Mouse (Mus musculus) kidney, embryonic 14.5 days (tissue): ENCODE results near the gene Cxadr. TPM values are rescaled to one million over a fixed set of nuclear protein-coding genes. Genes with fewer than 3 reads are reported as not detected.

Experiments
- ATAC-seq: fragments of 200-750 bp; cut with Nextera tagmentation; 2 replicates; pipeline ENCODE4 v1.8.0; 2017; ENCODE audit warnings: moderate number of reproducible peaks, mild to moderate bottlenecking, moderate TSS enrichment, moderate library complexity; ENCODE audit not compliant: low FRiP score, low TSS enrichment
- H3K27ac ChIP-seq: fragments of 300-500 bp; sonication (generic); 2 replicates; pipeline ENCODE4 v1.5.1; 2014; ENCODE audit warnings: low read depth, mild to moderate bottlenecking, low read length, moderate library complexity, mixed read lengths
- H3K27me3 ChIP-seq: fragments of 300-500 bp; sonication (generic); 2 replicates; pipeline ENCODE4 v1.6.1; 2014; ENCODE audit warnings: mild to moderate bottlenecking, low read length; ENCODE audit not compliant: control insufficient read depth, insufficient read depth
- H3K36me3 ChIP-seq: fragments of 300-500 bp; sonication (generic); 2 replicates; pipeline ENCODE4 v1.6.1; 2014; ENCODE audit warnings: low read length, mixed read lengths; ENCODE audit not compliant: control insufficient read depth, insufficient read depth
- H3K4me1 ChIP-seq: fragments of 300-500 bp; sonication (generic); 2 replicates; pipeline ENCODE4 v1.6.1; 2014; ENCODE audit warnings: low read length, mixed read lengths; ENCODE audit not compliant: control insufficient read depth, insufficient read depth
- H3K4me2 ChIP-seq: fragments of 300-500 bp; sonication (generic); replicated peaks from 2 replicates; pipeline ENCODE4 v1.6.1; 2014; ENCODE audit warnings: low read depth, mild to moderate bottlenecking, low read length
- H3K4me3 ChIP-seq: fragments of 300-500 bp; sonication (generic); 2 replicates; pipeline ENCODE4 v1.5.1; 2014; ENCODE audit warnings: mild to moderate bottlenecking, low read length
- H3K9ac ChIP-seq: fragments of 300-500 bp; sonication (generic); 2 replicates; pipeline ENCODE4 v1.6.1; 2014; ENCODE audit warnings: low read depth, mild to moderate bottlenecking, low read length, moderate library complexity
- H3K9me3 ChIP-seq: fragments of 300-500 bp; sonication (generic); 2 replicates; pipeline ENCODE4 v1.6.1; 2016; ENCODE audit warnings: low read length; ENCODE audit not compliant: control insufficient read depth
- WGBS: fragments of 180-500 bp; shearing (Covaris S2); extraction: QIAGEN DNeasy Blood & Tissue Kit; methylation state at CpG from one replicate; pipeline ENCODE4 v1.1.7; 2014; 5-methylcytosine and 5-hydroxymethylcytosine counted together
- polyA plus RNA-seq: library from polyadenylated mRNA; unstranded; fragments of >200 nt; fragmentation: Nextera tagmentation; extraction: Ambion mirVana; gene quantifications from 2 replicates; pipeline ENCODE4 v1.2.1, GENCODE M21; 2014

The Cxadr gene
- polyA plus RNA-seq: 22.1 and 25.7 TPM in 2 replicates

GRCm38 (mm10) chr16:78301183-78301830 lies at the start of gene Cxadr:
Cxadr (plus strand) TSS chr16:78301489.
- H3K27me3 ChIP-seq: peaks cover 2% of the 10 kb centered on the region; the same call in 1 of the 2 replicates
- peaks cover 4% of the 10 kb centered on the region; the same call in 1 of the 2 replicates for H3K4me1 ChIP-seq
- H3K36me3 ChIP-seq: no peaks in the 10 kb centered on the region
- peak; percentile 95 for ATAC-seq
- peak within 1 kb of the TSS; percentile 87 for H3K4me3 ChIP-seq
- H3K9me3 ChIP-seq: no peaks in the 10 kb centered on the region
- H3K9ac ChIP-seq: peak within 1 kb of the TSS; percentile 83
- H3K27ac ChIP-seq: peak within 1 kb of the TSS; percentile 73
- H3K4me2 ChIP-seq: peak within 1 kb of the TSS; percentile 88
- WGBS: under 1% methylated on average over 29 of the region's 34 CpGs

DNA sequence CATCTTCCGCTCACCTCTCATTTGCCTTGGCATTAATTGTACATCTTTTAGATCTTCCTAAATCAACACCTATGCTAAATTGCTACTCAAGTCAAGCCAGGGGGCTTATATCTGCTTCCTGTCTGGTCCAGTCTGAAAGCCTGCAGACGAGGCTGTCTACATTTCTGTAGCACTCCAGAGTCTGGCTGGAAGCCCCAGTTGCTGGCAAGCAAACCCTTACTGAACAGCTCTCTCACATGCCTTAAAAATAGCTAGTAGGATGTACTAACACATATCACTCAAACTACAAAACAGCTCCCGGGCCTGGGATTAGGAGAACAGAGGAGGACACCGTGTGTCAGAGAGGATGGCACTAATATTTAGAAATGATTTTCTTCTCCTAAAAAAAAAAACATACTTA lies 42.3 kb upstream of the Cxadr start:
- H3K36me3 ChIP-seq: no peaks in the 10 kb centered on the region
- ATAC-seq: no peak
- WGBS: 83% methylated on average over 4 of the region's 4 CpGs
- H3K9me3 ChIP-seq: no peaks in the 10 kb centered on the region
- H3K27me3 ChIP-seq: no peaks in the 10 kb centered on the region
- H3K9ac ChIP-seq: no peak overlapping the region
- no peak overlapping the region for H3K4me2 ChIP-seq
- no peak overlapping the region for H3K4me3 ChIP-seq
- H3K4me1 ChIP-seq: no peaks in the 10 kb centered on the region
- no peak overlapping the region for H3K27ac ChIP-seq

GRCm38 (mm10) chr16:78260070-78260879 lies 41.0 kb upstream of the Cxadr start:
- ATAC-seq: no peak
- Histone ChIP-seq H3K27me3 (no peaks in the 10 kb centered on the region), H3K4me1 (peaks cover under 1% of the 10 kb centered on the region; the same call in 1 of the 2 replicates), H3K9me3 (no peaks in the 10 kb centered on the region), H3K4me2 (no peak overlapping the region), H3K27ac (no peak overlapping the region), H3K36me3 (no peaks in the 10 kb centered on the region), H3K9ac (no peak overlapping the region), H3K4me3 (no peak overlapping the region)
- WGBS: 66% methylated on average over 10 of the region's 10 CpGs

DNA sequence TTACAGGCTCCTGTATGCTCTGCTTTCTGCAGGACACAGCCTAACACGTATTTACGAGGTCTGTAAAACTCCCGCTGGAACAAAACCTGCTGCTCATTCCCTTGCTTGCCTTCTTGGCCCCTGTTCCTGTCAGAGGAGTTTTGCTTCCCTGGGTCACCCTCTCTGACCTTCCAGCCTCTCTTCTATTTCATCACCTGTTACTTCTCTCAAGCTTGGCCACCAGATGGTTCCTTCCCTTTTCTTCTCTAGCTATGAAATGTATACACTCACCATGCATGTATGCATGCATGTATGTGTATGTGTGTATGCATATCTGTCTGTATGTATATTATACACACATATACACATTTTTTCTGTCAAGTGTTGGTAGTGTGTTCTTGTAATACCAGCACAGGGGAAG lies 39.8 kb upstream of the Cxadr start:
- Histone ChIP-seq H3K4me1 (peaks cover 6% of the 10 kb centered on the region; the same call in 1 of the 2 replicates), H3K27ac (no peak overlapping the region), H3K9me3 (no peaks in the 10 kb centered on the region), H3K27me3 (no peaks in the 10 kb centered on the region), H3K4me3 (no peak overlapping the region), H3K9ac (no peak overlapping the region), H3K36me3 (no peaks in the 10 kb centered on the region), H3K4me2 (no peak overlapping the region)
- WGBS: 23% methylated on average over 3 of the region's 3 CpGs
- ATAC-seq: no peak

DNA sequence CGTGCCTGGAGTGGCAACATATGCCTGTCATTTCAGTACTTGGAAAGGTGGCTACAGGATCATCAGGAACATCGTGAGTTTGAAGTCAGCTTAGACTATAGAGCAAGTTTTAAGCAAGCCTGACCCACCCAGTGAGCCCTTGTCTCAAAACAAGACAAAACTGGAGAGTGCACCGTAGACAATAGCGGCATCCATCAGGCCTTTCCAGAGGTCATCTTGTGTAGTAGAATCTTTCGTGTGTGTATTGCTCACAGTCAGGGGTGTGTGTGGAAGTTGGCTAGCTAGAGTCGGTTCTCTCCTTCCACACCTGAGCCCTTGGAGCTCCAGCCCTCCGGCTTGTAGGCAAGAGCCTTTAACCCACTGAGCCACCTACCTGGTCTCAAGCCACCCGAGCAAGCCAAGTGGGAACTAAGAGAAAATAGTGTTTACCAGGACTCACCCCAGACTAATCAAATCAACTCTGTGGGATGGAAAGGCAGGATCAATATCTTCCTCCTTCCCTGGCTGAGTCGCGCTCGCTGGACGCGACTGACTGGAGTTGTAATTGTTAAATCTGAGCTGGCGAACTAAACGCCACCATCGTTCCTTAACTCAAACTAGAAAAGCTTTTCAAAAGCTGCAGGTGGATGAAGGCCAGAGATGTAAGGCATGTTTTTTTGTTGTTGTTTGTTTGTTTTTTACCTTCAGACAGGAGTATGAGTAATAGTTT lies 36.7 kb upstream of the Cxadr start:
- Histone ChIP-seq H3K4me1 (peaks cover 6% of the 10 kb centered on the region; the same call in 1 of the 2 replicates), H3K9me3 (no peaks in the 10 kb centered on the region), H3K27ac (peak overlapping the region; percentile 67), H3K9ac (peak overlapping the region; percentile 55), H3K4me3 (peak overlapping the region; percentile 43), H3K4me2 (peak overlapping the region; percentile 74), H3K27me3 (no peaks in the 10 kb centered on the region), H3K36me3 (no peaks in the 10 kb centered on the region)
- ATAC-seq: peak; percentile 59; the same call in 1 of the 2 replicates
- WGBS: 17% methylated on average over 16 of the region's 16 CpGs

DNA sequence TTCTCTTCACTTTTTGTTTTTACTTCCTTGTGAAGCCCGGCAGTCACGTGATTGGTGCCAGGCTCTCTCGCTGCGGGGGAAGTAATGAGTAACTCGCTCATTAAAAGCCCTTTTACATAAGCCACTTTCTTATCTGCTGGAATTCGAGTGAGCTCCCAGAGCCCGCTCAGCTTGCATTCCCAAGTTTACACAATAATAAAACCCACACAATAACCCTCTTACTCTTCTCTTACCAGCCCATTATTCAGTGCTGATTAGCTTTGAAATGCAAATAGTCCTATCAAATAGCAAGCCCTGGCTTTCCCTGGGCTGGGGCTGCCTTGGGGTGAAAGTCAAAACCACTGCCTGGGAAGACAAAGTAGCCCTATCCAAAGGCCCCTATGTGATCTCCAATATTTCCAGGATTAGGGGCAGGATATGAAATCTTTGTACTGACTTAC lies 36.1 kb upstream of the Cxadr start:
- 0% methylated on average over 7 of the region's 7 CpGs for WGBS
- Histone ChIP-seq H3K4me1 (peaks cover 6% of the 10 kb centered on the region; the same call in 1 of the 2 replicates), H3K27ac (peak overlapping the region; percentile 67), H3K27me3 (no peaks in the 10 kb centered on the region), H3K9me3 (no peaks in the 10 kb centered on the region), H3K4me2 (peak overlapping the region; percentile 74), H3K9ac (peak overlapping the region; percentile 55; the same call in 1 of the 2 replicates), H3K4me3 (peak overlapping the region; percentile 43), H3K36me3 (no peaks in the 10 kb centered on the region)
- ATAC-seq: peak; percentile 66

DNA sequence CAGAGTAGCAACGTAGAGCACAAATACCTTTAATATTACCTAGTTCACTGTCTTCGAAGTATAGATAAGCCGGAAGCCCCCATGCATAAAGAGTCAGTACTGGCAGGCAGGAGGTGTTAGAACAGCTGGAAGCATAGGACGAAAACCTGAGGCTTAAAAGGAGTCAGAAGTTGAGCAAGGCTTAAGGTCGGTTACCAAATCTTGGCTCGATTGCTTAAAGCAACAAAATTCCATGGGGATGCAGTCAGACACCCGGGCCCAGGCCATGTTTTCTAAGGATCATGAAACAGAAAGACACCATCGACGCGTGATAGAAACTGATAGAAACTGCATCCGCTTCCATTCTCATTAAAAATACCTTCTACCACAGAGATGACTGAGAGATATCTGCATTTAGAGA lies 35.5 kb upstream of the Cxadr start:
- no peak overlapping the region for H3K9ac ChIP-seq
- ATAC-seq: no peak
- no peak overlapping the region for H3K4me2 ChIP-seq
- no peaks in the 10 kb centered on the region for H3K27me3 ChIP-seq
- no peak overlapping the region for H3K4me3 ChIP-seq
- peak overlapping the region; percentile 52; the same call in 1 of the 2 replicates for H3K27ac ChIP-seq
- no peaks in the 10 kb centered on the region for H3K9me3 ChIP-seq
- peaks cover 6% of the 10 kb centered on the region; the same call in 1 of the 2 replicates for H3K4me1 ChIP-seq
- WGBS: 51% methylated on average over 11 of the region's 11 CpGs
- H3K36me3 ChIP-seq: no peaks in the 10 kb centered on the region

DNA sequence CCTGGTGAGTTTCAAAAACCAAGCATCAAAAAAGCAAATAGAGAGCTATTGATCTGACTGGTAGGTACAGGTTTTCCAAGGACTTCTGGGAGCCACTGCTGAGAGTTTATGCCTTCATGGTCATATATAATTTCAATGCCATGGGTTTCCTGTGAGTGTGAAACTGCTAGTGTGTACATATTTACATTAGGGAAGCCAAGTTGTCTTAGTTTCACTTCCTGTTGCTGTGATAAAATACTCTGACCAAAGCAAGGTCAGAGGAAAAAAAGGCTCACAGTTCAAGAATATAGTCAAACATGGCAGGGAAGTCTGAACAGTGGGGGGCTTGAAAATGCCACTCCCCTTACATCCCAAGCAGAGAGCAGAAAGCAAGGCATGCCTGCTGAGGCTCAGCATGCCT lies 33.8 kb upstream of the Cxadr start:
- no peaks in the 10 kb centered on the region for H3K9me3 ChIP-seq
- H3K4me1 ChIP-seq: peaks cover 6% of the 10 kb centered on the region; the same call in 1 of the 2 replicates
- no peak overlapping the region for H3K9ac ChIP-seq
- no peak overlapping the region for H3K4me2 ChIP-seq
- H3K27ac ChIP-seq: no peak overlapping the region
- no peak for ATAC-seq
- H3K27me3 ChIP-seq: no peaks in the 10 kb centered on the region
- no peaks in the 10 kb centered on the region for H3K36me3 ChIP-seq
- H3K4me3 ChIP-seq: no peak overlapping the region
